Mouse (Mus musculus): ENCODE measurements at regions not wholly inside any gene's neighbourhood (a gene's known extent, or its start where the extent isn't known, plus 50 kb on each side); places are given as distances from the start of the nearest gene placed in this dataset.

DNA sequence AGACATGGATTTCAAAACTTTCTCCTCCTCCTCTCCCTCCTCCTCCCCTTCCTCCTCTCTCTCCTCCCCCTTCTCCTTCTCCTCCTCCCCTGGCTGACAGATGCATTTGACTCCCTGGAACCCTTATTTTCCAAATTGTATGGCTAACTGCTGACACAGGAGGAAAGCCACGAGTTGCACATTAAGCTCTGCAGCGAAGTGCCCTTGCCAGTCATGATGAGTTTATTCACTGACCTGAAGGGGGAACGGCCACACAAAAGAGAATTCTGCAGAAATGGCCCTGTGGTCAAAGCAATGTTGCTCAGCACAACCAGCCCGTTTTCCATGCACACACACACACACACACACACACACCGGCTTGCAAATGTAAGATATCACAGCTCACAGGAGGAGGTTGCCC, 112.6 kb downstream of the Tomm20 start:
- no peak for TF ChIP-seq POLR2A (IDR thresholded peaks at IDR 0.05; ENCODE audit: borderline replicate concordance, control insufficient read depth, low read depth, low read length)
- no peak for TF ChIP-seq CTCF (IDR thresholded peaks at IDR 0.05; ENCODE audit: control insufficient read depth, insufficient read depth, low read length)

Data from bone marrow, adult 2 months (tissue).